Mouse (Mus musculus): ENCODE results near the gene Uba52. TPM values are rescaled to one million over a fixed set of nuclear protein-coding genes. Genes with fewer than 3 reads are reported as not detected.

Uba52 gene
- polyA plus RNA-seq, 1 experiment = 589 TPM

DNA sequence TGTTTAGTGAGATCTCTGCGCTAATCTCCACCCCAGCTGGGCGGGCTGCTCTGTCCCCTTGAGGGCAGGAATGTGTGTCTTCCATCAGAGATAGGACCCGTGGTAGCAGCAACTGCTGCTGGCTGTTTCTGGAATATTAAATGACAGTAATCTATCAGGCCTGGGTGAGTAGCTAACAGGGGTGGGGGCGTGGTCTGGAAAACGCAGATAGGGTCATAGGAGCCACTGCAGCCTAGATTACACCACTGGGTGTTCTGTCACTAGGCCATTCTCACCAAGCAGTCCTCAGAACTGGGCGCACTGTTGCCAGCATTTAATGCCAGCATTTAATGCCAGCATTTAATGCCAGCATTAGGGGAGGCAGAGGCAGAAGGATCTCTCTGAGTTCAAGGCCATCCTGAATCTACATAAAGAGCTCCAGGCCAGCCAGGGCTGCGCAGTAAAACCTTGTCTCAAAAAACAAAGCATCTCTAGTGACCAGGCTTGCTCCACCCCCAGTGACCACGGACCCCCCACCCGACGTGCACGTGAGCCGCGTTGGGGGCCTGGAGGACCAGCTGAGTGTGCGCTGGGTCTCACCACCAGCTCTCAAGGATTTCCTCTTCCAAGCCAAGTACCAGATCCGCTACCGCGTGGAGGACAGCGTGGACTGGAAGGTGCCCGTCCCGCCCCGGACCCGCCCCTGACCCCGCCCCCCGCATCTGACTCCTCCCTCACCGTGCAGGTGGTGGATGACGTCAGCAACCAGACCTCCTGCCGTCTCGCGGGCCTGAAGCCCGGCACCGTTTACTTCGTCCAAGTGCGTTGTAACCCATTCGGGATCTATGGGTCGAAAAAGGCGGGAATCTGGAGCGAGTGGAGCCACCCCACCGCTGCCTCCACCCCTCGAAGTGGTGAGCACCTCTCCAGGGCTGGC, 10.0 kb downstream of the Uba52 start:
- Histone ChIP-seq H3K27ac (ENCODE audit: insufficient read depth, low read length) (no peak overlapping the region), H3K4me1 (ENCODE audit: control insufficient read depth, insufficient read depth, low read length) (peaks cover 8% of the 10 kb centered on the region; the same call in 1 of the 2 replicates), H3K4me3 (ENCODE audit: insufficient read depth, low read length) (no peak overlapping the region)
- TF ChIP-seq CTCF (IDR thresholded peaks at IDR 0.05; ENCODE audit: borderline replicate concordance, insufficient read depth, low read length) (no peak), POLR2A (IDR thresholded peaks at IDR 0.05; ENCODE audit: low read depth, low read length) (no peak)

- H3K4me1 ChIP-seq (ENCODE audit: control insufficient read depth, insufficient read depth, low read length) = no peaks in the 10 kb centered on the region
- 0 out of 2 replicates have a peak overlapping the region, but pooled peaks have one; percentile 35 for H3K27ac ChIP-seq (ENCODE audit: insufficient read depth, low read length)
- H3K4me3 ChIP-seq (ENCODE audit: insufficient read depth, low read length) = no peak overlapping the region
- TF ChIP-seq POLR2A (IDR thresholded peaks at IDR 0.05; ENCODE audit: low read depth, low read length) = 0 out of 2 replicates have a peak, but pooled peaks have one; percentile 26
- no peak for TF ChIP-seq CTCF (IDR thresholded peaks at IDR 0.05; ENCODE audit: borderline replicate concordance, insufficient read depth, low read length)
These were observed 14.9 kb downstream of the Uba52 start for GRCm38 (mm10) chr8:70495771-70496062.

GRCm38 (mm10) chr8:70495001-70495770, 15.4 kb downstream of the Uba52 start:
- H3K4me3 ChIP-seq (ENCODE audit: insufficient read depth, low read length) = peak overlapping the region; percentile 41
- TF ChIP-seq CTCF (IDR thresholded peaks at IDR 0.05; ENCODE audit: borderline replicate concordance, insufficient read depth, low read length) (no peak), POLR2A (IDR thresholded peaks at IDR 0.05; ENCODE audit: low read depth, low read length) (0 out of 2 replicates have a peak, but pooled peaks have one; percentile 6)
- no peaks in the 10 kb centered on the region for H3K4me1 ChIP-seq (ENCODE audit: control insufficient read depth, insufficient read depth, low read length)
- H3K27ac ChIP-seq (ENCODE audit: insufficient read depth, low read length) = peak overlapping the region; percentile 75

GRCm38 (mm10) chr8:70494416-70494945, 16.1 kb downstream of the Uba52 start:
- no peaks in the 10 kb centered on the region for H3K4me1 ChIP-seq (ENCODE audit: control insufficient read depth, insufficient read depth, low read length)
- peak overlapping the region; percentile 75 for H3K27ac ChIP-seq (ENCODE audit: insufficient read depth, low read length)
- H3K4me3 ChIP-seq (ENCODE audit: insufficient read depth, low read length) = peak overlapping the region; percentile 41
- TF ChIP-seq CTCF (IDR thresholded peaks at IDR 0.05; ENCODE audit: borderline replicate concordance, insufficient read depth, low read length) = no peak
- TF ChIP-seq POLR2A (IDR thresholded peaks at IDR 0.05; ENCODE audit: low read depth, low read length) = no peak

- no peak for TF ChIP-seq CTCF (IDR thresholded peaks at IDR 0.05; ENCODE audit: borderline replicate concordance, insufficient read depth, low read length)
- TF ChIP-seq POLR2A (IDR thresholded peaks at IDR 0.05; ENCODE audit: low read depth, low read length) = peak; percentile 56
- H3K4me3 ChIP-seq (ENCODE audit: insufficient read depth, low read length) = peak overlapping the region; percentile 41
- peaks cover 3% of the 10 kb centered on the region for H3K4me1 ChIP-seq (ENCODE audit: control insufficient read depth, insufficient read depth, low read length)
- peak overlapping the region; percentile 75 for H3K27ac ChIP-seq (ENCODE audit: insufficient read depth, low read length)
These were observed 16.7 kb downstream of the Uba52 start for GRCm38 (mm10) chr8:70493692-70494415.

GRCm38 (mm10) chr8:70492664-70493640, 17.6 kb downstream of the Uba52 start, which contains the start of gene Crlf1:
Gene Crlf1 (plus strand): TSS chr8:70493158.
- peak; percentile 63 for TF ChIP-seq POLR2A (IDR thresholded peaks at IDR 0.05; ENCODE audit: low read depth, low read length)
- no peak for TF ChIP-seq CTCF (IDR thresholded peaks at IDR 0.05; ENCODE audit: borderline replicate concordance, insufficient read depth, low read length)
- Histone ChIP-seq H3K4me1 (ENCODE audit: control insufficient read depth, insufficient read depth, low read length) (peaks cover 6% of the 10 kb centered on the region), H3K4me3 (ENCODE audit: insufficient read depth, low read length) (peak within 1 kb of the TSS; percentile 41), H3K27ac (ENCODE audit: insufficient read depth, low read length) (peak within 1 kb of the TSS; percentile 75)

GRCm38 (mm10) chr8:70490880-70491495, 19.6 kb downstream of the Uba52 start:
- no peak overlapping the region for H3K27ac ChIP-seq (ENCODE audit: insufficient read depth, low read length)
- no peak overlapping the region for H3K4me3 ChIP-seq (ENCODE audit: insufficient read depth, low read length)
- H3K4me1 ChIP-seq (ENCODE audit: control insufficient read depth, insufficient read depth, low read length) = peaks cover 6% of the 10 kb centered on the region
- TF ChIP-seq POLR2A (IDR thresholded peaks at IDR 0.05; ENCODE audit: low read depth, low read length) = peak; percentile 32; the same call in 1 of the 2 replicates
- TF ChIP-seq CTCF (IDR thresholded peaks at IDR 0.05; ENCODE audit: borderline replicate concordance, insufficient read depth, low read length) = no peak
